Mouse (Mus musculus) heart, adult 2 months (tissue): ENCODE data around the gene Thsd4.

Experiments
- CTCF ChIP-seq: fragments of 200-600 bp; IDR thresholded peaks from 2 replicates; pipeline ENCODE4 v1.8.1; 2022; ENCODE audit warnings: antibody characterized with exemption, mild to moderate bottlenecking, moderate library complexity
- EP300 ChIP-seq: fragments of 200-500 bp; IDR thresholded peaks from 2 replicates; pipeline ENCODE4 v1.6.1; 2011; ENCODE audit warnings: low read depth, low read length, control low read depth; ENCODE audit not compliant: insufficient read depth
- POLR2A ChIP-seq: fragments of 200-500 bp; IDR thresholded peaks from 2 replicates; pipeline ENCODE4 v1.6.1; 2011; ENCODE audit warnings: mild to moderate bottlenecking, low read depth, low read length, control low read depth; ENCODE audit not compliant: insufficient read depth

- no peak for TF ChIP-seq POLR2A
- TF ChIP-seq CTCF = no peak
- TF ChIP-seq EP300 = no peak
Measured at GRCm38 (mm10) chr9:60530310-60530709, 8.5 kb upstream of the Thsd4 start.
